21 mouse cellular contexts compared by ENCODE assay signal in the genomic region with DNA sequence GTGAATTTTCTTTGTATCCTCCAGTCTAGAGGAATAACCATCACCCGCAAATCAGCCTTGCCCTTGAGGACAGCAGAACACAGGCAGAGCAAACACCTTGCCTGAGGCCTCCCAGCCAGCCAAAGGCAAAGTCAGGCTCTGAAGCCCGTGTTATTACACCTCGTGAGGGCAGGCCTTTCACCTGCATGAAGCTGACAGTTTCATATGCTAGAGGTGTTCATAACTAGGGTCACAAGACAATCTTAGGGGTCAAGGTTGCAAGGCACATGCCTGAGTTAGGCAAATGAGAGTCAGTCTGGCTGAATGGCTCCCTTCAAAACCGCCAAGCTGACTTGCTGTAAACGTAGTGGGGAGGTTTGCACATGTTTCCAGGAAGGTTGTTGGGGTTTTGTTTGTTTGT.
"Had no signal": no experiment of that assay in that cellular context is flagged by ENCODE, and none has a peak within 500 bp of the region (broad histone marks: within the 10 kb centered on the region; RNA-seq: fewer than 3 reads in every experiment).

No protein-coding gene starts in this region.

- H3K36me3 ChIP-seq: limb, embryonic 10.5 days; limb, embryonic 13.5 days; liver, embryonic 12.5 days; liver, embryonic 15.5 days; lung, embryonic 15.5 days; midbrain, embryonic 10.5 days; midbrain, embryonic 15.5 days; neural tube, embryonic 13.5 days; stomach, embryonic 15.5 days had no signal

- H3K27me3 ChIP-seq: limb, embryonic 13.5 days; liver, embryonic 12.5 days; liver, embryonic 15.5 days; lung, embryonic 15.5 days; megakaryocyte, embryonic 14.5 days; stomach, embryonic 15.5 days had no signal

- ATAC-seq: inflammation-experienced regulatory T-cells, adult 6 months; liver, embryonic 12.5 days; midbrain, embryonic 15.5 days had no signal

- DNase-seq: kidney, adult 18-20 months; kidney, adult 9 months; kidney, postnatal 14 days; kidney, postnatal 4 days; liver; lung, adult 18-20 months; lung, postnatal 10 days; lung, postnatal 36 days; retina, postnatal 1 day; thymus, postnatal 36 days had no signal

- H3K4me2 ChIP-seq: limb, embryonic 13.5 days; liver, embryonic 12.5 days; liver, embryonic 15.5 days; lung, embryonic 15.5 days; midbrain, embryonic 15.5 days; neural tube, embryonic 13.5 days; stomach, embryonic 15.5 days had no signal

- H3K9me3 ChIP-seq: limb, embryonic 10.5 days; limb, embryonic 13.5 days; liver, embryonic 12.5 days; liver, embryonic 15.5 days; lung, embryonic 15.5 days; megakaryocyte, embryonic 14.5 days; midbrain, embryonic 10.5 days; midbrain, embryonic 15.5 days; neural tube, embryonic 13.5 days; stomach, embryonic 15.5 days had no signal

- H3K4me3 ChIP-seq: limb, embryonic 10.5 days; limb, embryonic 13.5 days; liver, embryonic 12.5 days; liver, embryonic 15.5 days; lung, embryonic 15.5 days; megakaryocyte, embryonic 14.5 days; midbrain, embryonic 10.5 days; midbrain, embryonic 15.5 days; neural tube, embryonic 13.5 days; stomach, embryonic 15.5 days had no signal

- H3K4me1 ChIP-seq: liver, embryonic 12.5 days; liver, embryonic 15.5 days; lung, embryonic 15.5 days; megakaryocyte, embryonic 14.5 days; stomach, embryonic 15.5 days had no signal

- H3K27ac ChIP-seq: limb, embryonic 10.5 days; limb, embryonic 13.5 days; liver, embryonic 12.5 days; liver, embryonic 15.5 days; lung, embryonic 15.5 days; midbrain, embryonic 10.5 days; midbrain, embryonic 15.5 days; neural tube, embryonic 13.5 days; stomach, embryonic 15.5 days had no signal

- H3K9ac ChIP-seq: limb, embryonic 13.5 days; liver, embryonic 12.5 days; liver, embryonic 15.5 days; lung, embryonic 15.5 days; midbrain, embryonic 15.5 days; neural tube, embryonic 13.5 days; stomach, embryonic 15.5 days had no signal
